16 mouse cellular contexts compared by ENCODE assay signal in the genomic region with DNA sequence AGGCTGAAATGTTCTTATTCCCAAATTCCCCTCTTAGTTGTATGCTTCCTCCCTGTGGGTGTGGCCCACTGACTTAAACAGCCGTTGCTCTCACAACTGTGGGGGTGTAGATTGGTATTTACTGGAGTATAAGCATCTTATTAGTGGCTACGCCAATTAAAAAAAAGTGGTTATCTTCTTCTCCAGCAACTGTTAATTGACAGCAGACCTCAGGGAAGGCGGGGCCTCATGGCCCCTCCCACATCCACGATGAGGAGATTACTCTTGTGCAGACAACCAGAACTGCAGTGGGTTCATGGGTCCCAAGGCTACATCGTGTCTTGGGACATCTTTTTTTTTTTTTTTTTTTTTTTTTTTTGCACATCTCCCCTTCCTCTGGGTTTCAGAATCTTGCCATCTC. TPM values are rescaled to one million over a fixed set of nuclear protein-coding genes. Genes with fewer than 3 reads are reported as not detected.
DNase-seq lines count a peak whose midpoint lies in the region; ATAC-seq lines count a peak whose summit lies in the region.
"Had no signal": no experiment of that assay in that cellular context is flagged by ENCODE, and none has a peak within 500 bp of the region (broad histone marks: within the 10 kb centered on the region; RNA-seq: fewer than 3 reads in every experiment).

No protein-coding gene starts in this region.

- ATAC-seq in liver, embryonic 16.5 days (ENCODE audit: low read depth), result 0 out of 2 replicates have a peak, but pooled peaks have one; percentile 24
- no peak for ATAC-seq in liver, embryonic 12.5 days
- no peak for ATAC-seq in hindbrain, embryonic 13.5 days (ENCODE audit: low FRiP score)
- ATAC-seq: forebrain, embryonic 13.5 days; intestine, postnatal 0 days had no signal

- H3K27me3 ChIP-seq in liver, embryonic 16.5 days (ENCODE audit: control insufficient read depth, insufficient read depth, low read depth, low read length), result no peaks in the 10 kb centered on the region
- no peaks in the 10 kb centered on the region for H3K27me3 ChIP-seq in liver, embryonic 12.5 days (replicated peaks)
- no peaks in the 10 kb centered on the region for H3K27me3 ChIP-seq in hindbrain, embryonic 13.5 days
- H3K27me3 ChIP-seq: forebrain, embryonic 13.5 days had no signal

- no peak overlapping the region for H3K9ac ChIP-seq in liver, embryonic 16.5 days (ENCODE audit: low read depth, low read length)
- no peak overlapping the region for H3K9ac ChIP-seq in liver, embryonic 12.5 days
- no peak overlapping the region for H3K9ac ChIP-seq in hindbrain, embryonic 13.5 days
- H3K9ac ChIP-seq: forebrain, embryonic 13.5 days; lung, embryonic 14.5 days had no signal

- H3K36me3 ChIP-seq in liver, embryonic 16.5 days (ENCODE audit: control insufficient read depth, insufficient read depth), result no peaks in the 10 kb centered on the region
- H3K36me3 ChIP-seq in liver, embryonic 12.5 days, result no peaks in the 10 kb centered on the region
- no peaks in the 10 kb centered on the region for H3K36me3 ChIP-seq in hindbrain, embryonic 13.5 days
- H3K36me3 ChIP-seq: hindbrain, embryonic 10.5 days; limb, embryonic 10.5 days had no signal

- H3K4me3 ChIP-seq in liver, embryonic 16.5 days (ENCODE audit: low read depth, low read length), result no peak overlapping the region
- H3K4me3 ChIP-seq in liver, embryonic 12.5 days, result no peak overlapping the region
- no peak overlapping the region for H3K4me3 ChIP-seq in hindbrain, embryonic 13.5 days
- H3K4me3 ChIP-seq: forebrain, embryonic 13.5 days; hindbrain, embryonic 10.5 days; limb, embryonic 10.5 days; myocyte had no signal

- H3K9me3 ChIP-seq in liver, embryonic 16.5 days (replicated peaks; ENCODE audit: control insufficient read depth, low read length), result no peaks in the 10 kb centered on the region
- no peaks in the 10 kb centered on the region for H3K9me3 ChIP-seq in liver, embryonic 12.5 days (replicated peaks)
- no peaks in the 10 kb centered on the region for H3K9me3 ChIP-seq in hindbrain, embryonic 13.5 days
- H3K9me3 ChIP-seq: forebrain, embryonic 13.5 days; hindbrain, embryonic 10.5 days; limb, embryonic 10.5 days had no signal

- H3K4me1 ChIP-seq in liver, embryonic 16.5 days (ENCODE audit: control insufficient read depth, low read depth, low read length), result peaks cover 5% of the 10 kb centered on the region
- peaks cover 22% of the 10 kb centered on the region; the same call in 1 of the 2 replicates for H3K4me1 ChIP-seq in liver, embryonic 12.5 days
- H3K4me1 ChIP-seq in hindbrain, embryonic 13.5 days (replicated peaks), result no peaks in the 10 kb centered on the region
- H3K4me1 ChIP-seq: forebrain, embryonic 13.5 days; hindbrain, embryonic 10.5 days; limb, embryonic 10.5 days had no signal

- H3K4me2 ChIP-seq in liver, embryonic 16.5 days (ENCODE audit: low read depth, low read length), result no peak overlapping the region
- H3K4me2 ChIP-seq in liver, embryonic 12.5 days, result no peak overlapping the region
- no peak overlapping the region for H3K4me2 ChIP-seq in hindbrain, embryonic 13.5 days
- H3K4me2 ChIP-seq: forebrain, embryonic 13.5 days; lung, embryonic 14.5 days; midbrain, embryonic 11.5 days had no signal

- no peak overlapping the region for H3K27ac ChIP-seq in liver, embryonic 16.5 days (ENCODE audit: low read length)
- no peak overlapping the region for H3K27ac ChIP-seq in liver, embryonic 12.5 days
- no peak overlapping the region for H3K27ac ChIP-seq in hindbrain, embryonic 13.5 days
- H3K27ac ChIP-seq: forebrain, embryonic 13.5 days; hindbrain, embryonic 10.5 days; limb, embryonic 10.5 days had no signal

- WGBS in liver, embryonic 16.5 days (ENCODE audit: insufficient replicate concordance), result 28% methylated on average over 5 of the region's 5 CpGs
- WGBS in liver, embryonic 12.5 days (ENCODE audit: insufficient replicate concordance), result 33% methylated on average over 5 of the region's 5 CpGs
- WGBS in hindbrain, embryonic 13.5 days, result 85% methylated on average over 5 of the region's 5 CpGs

- peak; percentile 17 for DNase-seq in 416B (ENCODE audit: low read depth)
- peak; percentile 52 for DNase-seq in CD4-positive helper T cell, adult 2 months (ENCODE audit: low read depth, low spot score)
- DNase-seq in c-Kit-positive CD71-positive TER-119-positive erythroid progenitor cells, embryonic 14.5 days (ENCODE audit: low spot score), result peak; percentile 26
- no peak for DNase-seq in layer of hippocampus, postnatal 14 days (ENCODE audit: low spot score in 2 of 2)
- DNase-seq in ovary, postnatal 36 days (ENCODE audit: low spot score), result no peak
- DNase-seq: adrenal gland, postnatal 25 days; lung, embryonic 14.5 days had no signal

RNA-seq across cellular contexts. Expression of gene Klhl6, which starts 5.6 kb away (rescaled TPM):
- polyA plus RNA-seq in liver, embryonic 16.5 days (2015; fragmentation: Nextera tagmentation; extraction: Ambion mirVana), result 11.5 and 12.9 TPM in 2 replicates
- polyA plus RNA-seq in liver, embryonic 12.5 days (2016; fragmentation: Nextera tagmentation; extraction: Ambion mirVana), result 17.4 and 18.0 TPM in 2 replicates
- 1 to 10 TPM; 1.5 to 2.1 TPM for total RNA-seq in layer of hippocampus, postnatal 14 days (2021)
- polyA plus RNA-seq in hindbrain, embryonic 13.5 days (2015; fragmentation: Nextera tagmentation; extraction: Ambion mirVana), result 6.1 and 6.9 TPM in 2 replicates

Comparison
In these comparisons a context has a peak if more than half of its experiments do, and no peak if none do; other contexts are left out.
1. DNase-seq: peak in 416B (single experiment), CD4-positive helper T cell, adult 2 months (single experiment) and c-Kit-positive CD71-positive TER-119-positive erythroid progenitor cells, embryonic 14.5 days (single experiment); none in layer of hippocampus, postnatal 14 days (0 of 2) and ovary, postnatal 36 days (single experiment).